Comparison of ENCODE assay signal across 27 mouse cellular contexts in genomic region chr14:89822207-89822606, GRCm38 (mm10).
A peak's percentile ranks its signal among the peaks of the same experiment; 100 is the strongest.
DNase-seq lines count a peak whose midpoint lies in the region; ATAC-seq and TF ChIP-seq lines count a peak whose summit lies in the region.
"Had no signal": no experiment of that assay in that cellular context is flagged by ENCODE, and none has a peak within 500 bp of the region (broad histone marks: within the 10 kb centered on the region; RNA-seq: fewer than 3 reads in every experiment).

No protein-coding gene starts in this region.

- no peak for ATAC-seq in embryonic facial prominence, embryonic 11.5 days (replicated peaks; ENCODE audit: insufficient number of reproducible peaks, low FRiP score, low TSS enrichment, low read depth)
- ATAC-seq in lung, embryonic 14.5 days (ENCODE audit: insufficient read depth), result no peak
- no peak for ATAC-seq in lung, postnatal 0 days
- no peak for ATAC-seq in midbrain, postnatal 0 days (ENCODE audit: low FRiP score)
- ATAC-seq: activated CD4-positive, CD25-positive, alpha-beta regulatory T cell, adult 4 months; CD4-positive, CD25-positive, alpha-beta regulatory T cell, adult 4 months; intestine, embryonic 15.5 days; Patski had no signal

- no peak for TF ChIP-seq EP300 in lung, postnatal 0 days (IDR thresholded peaks at IDR 0.05)

- no peaks in the 10 kb centered on the region for H3K9me3 ChIP-seq in embryonic facial prominence, embryonic 11.5 days (replicated peaks; ENCODE audit: control insufficient read depth, low read length)
- no peaks in the 10 kb centered on the region for H3K9me3 ChIP-seq in embryonic facial prominence, embryonic 10.5 days
- H3K9me3 ChIP-seq in lung, embryonic 14.5 days (ENCODE audit: low read depth, low read length), result no peaks in the 10 kb centered on the region
- no peaks in the 10 kb centered on the region for H3K9me3 ChIP-seq in lung, postnatal 0 days (ENCODE audit: low read length)
- no peaks in the 10 kb centered on the region for H3K9me3 ChIP-seq in midbrain, postnatal 0 days (ENCODE audit: low read length)
- H3K9me3 ChIP-seq: forebrain, embryonic 10.5 days; intestine, embryonic 15.5 days had no signal

- H3K36me3 ChIP-seq in embryonic facial prominence, embryonic 11.5 days (replicated peaks; ENCODE audit: control insufficient read depth, insufficient read depth, low read depth, low read length), result no peaks in the 10 kb centered on the region
- H3K36me3 ChIP-seq in embryonic facial prominence, embryonic 10.5 days (replicated peaks), result no peaks in the 10 kb centered on the region
- no peaks in the 10 kb centered on the region for H3K36me3 ChIP-seq in lung, embryonic 14.5 days (ENCODE audit: insufficient read depth)
- H3K36me3 ChIP-seq in lung, postnatal 0 days (ENCODE audit: insufficient read depth, low read length), result no peaks in the 10 kb centered on the region
- H3K36me3 ChIP-seq in midbrain, postnatal 0 days (ENCODE audit: insufficient read depth, low read length), result no peaks in the 10 kb centered on the region
- H3K36me3 ChIP-seq: forebrain, embryonic 10.5 days; intestine, embryonic 15.5 days had no signal

- no peaks in the 10 kb centered on the region for H3K4me1 ChIP-seq in embryonic facial prominence, embryonic 11.5 days (ENCODE audit: control insufficient read depth, insufficient read depth, low read length)
- peaks cover 13% of the 10 kb centered on the region; the same call in 1 of the 2 replicates for H3K4me1 ChIP-seq in embryonic facial prominence, embryonic 10.5 days
- no peaks in the 10 kb centered on the region for H3K4me1 ChIP-seq in lung, embryonic 14.5 days (ENCODE audit: insufficient read depth)
- no peaks in the 10 kb centered on the region for H3K4me1 ChIP-seq in lung, postnatal 0 days (ENCODE audit: insufficient read depth, low read depth, low read length)
- H3K4me1 ChIP-seq in midbrain, postnatal 0 days (ENCODE audit: insufficient read depth, low read length), result no peaks in the 10 kb centered on the region
- H3K4me1 ChIP-seq in cerebellum, adult 2 months (ENCODE audit: control insufficient read depth, insufficient read depth, low read length), result no peaks in the 10 kb centered on the region
- H3K4me1 ChIP-seq: intestine, embryonic 15.5 days had no signal

- no peak overlapping the region for H3K4me3 ChIP-seq in embryonic facial prominence, embryonic 11.5 days (ENCODE audit: low read depth, low read length)
- no peak overlapping the region for H3K4me3 ChIP-seq in embryonic facial prominence, embryonic 10.5 days
- no peak overlapping the region for H3K4me3 ChIP-seq in lung, embryonic 14.5 days (ENCODE audit: low read depth, low read length)
- H3K4me3 ChIP-seq in lung, postnatal 0 days (ENCODE audit: low read depth, low read length), result no peak overlapping the region
- no peak overlapping the region for H3K4me3 ChIP-seq in midbrain, postnatal 0 days (ENCODE audit: low read depth, low read length)
- no peak overlapping the region for H3K4me3 ChIP-seq in cerebellum, adult 2 months (replicated peaks; ENCODE audit: insufficient read depth, low read depth, low read length)
- H3K4me3 ChIP-seq: forebrain, embryonic 10.5 days; intestine, embryonic 15.5 days; left cerebral cortex, adult 2 months; myocyte had no signal

- TF ChIP-seq POLR2A in cerebellum, adult 2 months (IDR thresholded peaks at IDR 0.05; ENCODE audit: borderline replicate concordance, insufficient read depth, low read length), result no peak

- no peaks in the 10 kb centered on the region for H3K27me3 ChIP-seq in embryonic facial prominence, embryonic 11.5 days (ENCODE audit: control insufficient read depth, insufficient read depth, low read length)
- H3K27me3 ChIP-seq in embryonic facial prominence, embryonic 10.5 days (replicated peaks; ENCODE audit: low read depth, poor library complexity, severe bottlenecking), result no peaks in the 10 kb centered on the region
- no peaks in the 10 kb centered on the region for H3K27me3 ChIP-seq in lung, embryonic 14.5 days (ENCODE audit: insufficient read depth, low read length)
- H3K27me3 ChIP-seq in lung, postnatal 0 days (replicated peaks; ENCODE audit: insufficient read depth, low read length), result no peaks in the 10 kb centered on the region
- H3K27me3 ChIP-seq in midbrain, postnatal 0 days (ENCODE audit: insufficient read depth, low read length), result no peaks in the 10 kb centered on the region
- no peaks in the 10 kb centered on the region for H3K27me3 ChIP-seq in cerebellum, adult 2 months (ENCODE audit: control insufficient read depth, insufficient read depth, low read length)
- H3K27me3 ChIP-seq: intestine, embryonic 15.5 days; Patski had no signal

- no peak overlapping the region for H3K9ac ChIP-seq in embryonic facial prominence, embryonic 11.5 days (replicated peaks; ENCODE audit: low read length)
- H3K9ac ChIP-seq in lung, embryonic 14.5 days, result no peak overlapping the region
- H3K9ac ChIP-seq in lung, postnatal 0 days (replicated peaks; ENCODE audit: low read depth), result no peak overlapping the region
- H3K9ac ChIP-seq in midbrain, postnatal 0 days (replicated peaks; ENCODE audit: low read length, poor library complexity, severe bottlenecking), result no peak overlapping the region
- H3K9ac ChIP-seq: intestine, embryonic 15.5 days had no signal

- H3K4me2 ChIP-seq in embryonic facial prominence, embryonic 11.5 days (ENCODE audit: low read depth, low read length), result no peak overlapping the region
- no peak overlapping the region for H3K4me2 ChIP-seq in lung, embryonic 14.5 days
- no peak overlapping the region for H3K4me2 ChIP-seq in lung, postnatal 0 days (replicated peaks; ENCODE audit: low read depth, low read length)
- H3K4me2 ChIP-seq in midbrain, postnatal 0 days (ENCODE audit: low read depth, low read length, poor library complexity, severe bottlenecking), result no peak overlapping the region
- H3K4me2 ChIP-seq: intestine, embryonic 15.5 days had no signal

- peak; percentile 33 for DNase-seq in embryonic facial prominence, embryonic 11.5 days (ENCODE audit: low spot score)
- DNase-seq in embryonic facial prominence, embryonic 10.5 days (ENCODE audit: low spot score), result no peak
- peak; percentile 7 for DNase-seq in lung, embryonic 14.5 days
- DNase-seq in lung, postnatal 0 days (ENCODE audit: low spot score), result no peak
- peak; percentile 47 for DNase-seq in embryo, embryonic 10.5 days (ENCODE audit: low spot score)
- DNase-seq in midbrain, postnatal 0 days (ENCODE audit: low spot score), result peak; percentile 5
- no peak for DNase-seq in cerebellum, adult 2 months
- DNase-seq in adrenal gland, adult 8-10 months, result no peak
- DNase-seq: adrenal gland, postnatal 36 days; cerebellum, adult 18-20 months; cerebellum, postnatal 36 days; gastrocnemius, postnatal 14 days; heart, adult 18-20 months; heart, postnatal 4 days; kidney, postnatal 36 days; layer of hippocampus, adult 9-11 months; left cerebral cortex, postnatal 4 days; liver; lung, postnatal 14 days; thymus, postnatal 25 days had no signal

- 67% methylated on average over 5 of the region's 5 CpGs for WGBS in embryonic facial prominence, embryonic 11.5 days
- 70% methylated on average over 5 of the region's 5 CpGs for WGBS in embryonic facial prominence, embryonic 10.5 days
- WGBS in lung, embryonic 14.5 days, result 56% methylated on average over 5 of the region's 5 CpGs
- 74% methylated on average over 5 of the region's 5 CpGs for WGBS in lung, postnatal 0 days
- 51% methylated on average over 5 of the region's 5 CpGs for WGBS in midbrain, postnatal 0 days
- WGBS in cerebellum, adult 2 months, result 50% methylated on average over 5 of the region's 5 CpGs

- H3K27ac ChIP-seq in embryonic facial prominence, embryonic 11.5 days (replicated peaks; ENCODE audit: low read depth, low read length), result no peak overlapping the region
- no peak overlapping the region for H3K27ac ChIP-seq in embryonic facial prominence, embryonic 10.5 days (replicated peaks)
- no peak overlapping the region for H3K27ac ChIP-seq in lung, embryonic 14.5 days (ENCODE audit: low read depth)
- no peak overlapping the region for H3K27ac ChIP-seq in lung, postnatal 0 days (ENCODE audit: low read length)
- no peak overlapping the region for H3K27ac ChIP-seq in midbrain, postnatal 0 days (ENCODE audit: low read depth, low read length)
- no peak overlapping the region for H3K27ac ChIP-seq in cerebellum, adult 2 months (ENCODE audit: insufficient read depth, low read length)
- H3K27ac ChIP-seq: forebrain, embryonic 10.5 days; intestine, embryonic 15.5 days; left cerebral cortex, adult 2 months had no signal

- no peak for TF ChIP-seq CTCF in lung, embryonic 14.5 days (IDR thresholded peaks at IDR 0.05; ENCODE audit: low read depth)
- TF ChIP-seq CTCF in lung, postnatal 0 days (IDR thresholded peaks at IDR 0.05), result no peak
- TF ChIP-seq CTCF in midbrain, postnatal 0 days (IDR thresholded peaks at IDR 0.05), result no peak
- no peak for TF ChIP-seq CTCF in cerebellum, adult 2 months (IDR thresholded peaks at IDR 0.05; ENCODE audit: borderline replicate concordance, insufficient read depth, low read depth, low read length)

Comparison
In these comparisons a context has a peak if more than half of its experiments do, and no peak if none do; other contexts are left out.
1. DNase-seq: peak in embryonic facial prominence, embryonic 11.5 days (single experiment), lung, embryonic 14.5 days (single experiment), embryo, embryonic 10.5 days (single experiment) and midbrain, postnatal 0 days (single experiment); none in embryonic facial prominence, embryonic 10.5 days (single experiment), lung, postnatal 0 days (single experiment), cerebellum, adult 2 months (0 of 2) and adrenal gland, adult 8-10 months (single experiment).